Mouse (Mus musculus) hindbrain, embryonic 11.5 days (tissue): Measurements from ENCODE around the gene Lim2. TPM values are rescaled to one million over a fixed set of nuclear protein-coding genes. Genes with fewer than 3 reads are reported as not detected.
A peak's percentile ranks its signal among the peaks of the same experiment; 100 is the strongest.

Source experiments
- ATAC-seq: fragments of 200-750 bp; cut with Nextera tagmentation; 2 replicates; pipeline ENCODE4 v1.8.0; 2017; ENCODE audit warnings: mild to moderate bottlenecking, moderate TSS enrichment, moderate library complexity; ENCODE audit not compliant: low FRiP score
- DNase-seq: peaks from one replicate; pipeline ENCODE4 v3.0.0-alpha.2; 2015; ENCODE audit warnings: low spot score
- H3K27ac ChIP-seq: fragments of 300-500 bp; sonication (generic); 2 replicates; pipeline ENCODE4 v1.5.1; 2014; ENCODE audit warnings: mild to moderate bottlenecking, low read depth, low read length
- H3K27me3 ChIP-seq: fragments of 300-500 bp; sonication (generic); 2 replicates; pipeline ENCODE4 v1.6.1; 2014; ENCODE audit warnings: mild to moderate bottlenecking, low read length, moderate library complexity, mixed read lengths; ENCODE audit not compliant: control insufficient read depth, insufficient read depth
- H3K36me3 ChIP-seq: fragments of 300-500 bp; sonication (generic); 2 replicates; pipeline ENCODE4 v1.6.1; 2014; ENCODE audit warnings: mild to moderate bottlenecking, low read length, moderate library complexity, mixed read lengths; ENCODE audit not compliant: control insufficient read depth, insufficient read depth
- H3K4me1 ChIP-seq: fragments of 300-500 bp; sonication (generic); replicated peaks from 2 replicates; pipeline ENCODE4 v1.6.1; 2014; ENCODE audit warnings: low read length, mixed read lengths; ENCODE audit not compliant: control insufficient read depth, insufficient read depth
- H3K4me2 ChIP-seq: fragments of 300-500 bp; sonication (generic); replicated peaks from 2 replicates; pipeline ENCODE4 v1.6.1; 2014; ENCODE audit warnings: mild to moderate bottlenecking, low read depth, low read length
- H3K4me3 ChIP-seq: fragments of 300-500 bp; sonication (generic); 2 replicates; pipeline ENCODE4 v1.5.1; 2014; ENCODE audit warnings: low read depth, low read length
- H3K9ac ChIP-seq: fragments of 300-500 bp; sonication (generic); 2 replicates; pipeline ENCODE4 v1.6.1; 2014; ENCODE audit warnings: low read depth, low read length
- H3K9me3 ChIP-seq: fragments of 300-500 bp; sonication (generic); 2 replicates; pipeline ENCODE4 v1.6.1; 2016; ENCODE audit warnings: low read length; ENCODE audit not compliant: control insufficient read depth
- WGBS: fragments of 180-500 bp; shearing (Covaris S2); extraction: QIAGEN DNeasy Blood & Tissue Kit; methylation state at CpG from one replicate; pipeline ENCODE4 v1.1.7; 2014; 5-methylcytosine and 5-hydroxymethylcytosine counted together
- polyA plus RNA-seq: library from polyadenylated mRNA; unstranded; fragments of >200 nt; fragmentation: Nextera tagmentation; extraction: Ambion mirVana; gene quantifications from 2 replicates; pipeline ENCODE4 v1.2.1, GENCODE M21; 2014

Gene Lim2
- polyA plus RNA-seq, 1 experiment from 2014 or later, result not detected

- ATAC-seq (peak; percentile 54; the same call in 1 of the 2 replicates), DNase-seq (no peak)
- Histone ChIP-seq H3K27ac (no peak overlapping the region), H3K27me3 (no peaks in the 10 kb centered on the region), H3K4me1 (no peaks in the 10 kb centered on the region), H3K9ac (no peak overlapping the region), H3K4me2 (no peak overlapping the region), H3K4me3 (no peak overlapping the region), H3K9me3 (no peaks in the 10 kb centered on the region), H3K36me3 (no peaks in the 10 kb centered on the region)
- 50% methylated on average over 4 of the region's 4 CpGs for WGBS
Observed at GRCm38 (mm10) chr7:43452609-43453008, 25.1 kb downstream of the Lim2 start.

- Histone ChIP-seq H3K4me1 (no peaks in the 10 kb centered on the region), H3K9me3 (no peaks in the 10 kb centered on the region), H3K27ac (no peak overlapping the region), H3K27me3 (no peaks in the 10 kb centered on the region), H3K4me2 (no peak overlapping the region), H3K4me3 (no peak overlapping the region), H3K36me3 (no peaks in the 10 kb centered on the region), H3K9ac (no peak overlapping the region)
- 93% methylated on average over 14 of the region's 14 CpGs for WGBS
- ATAC-seq, result no peak
- no peak for DNase-seq
Observed at GRCm38 (mm10) chr7:43453599-43454355, 26.3 kb downstream of the Lim2 start.

GRCm38 (mm10) chr7:43454371-43454770, 26.9 kb downstream of the Lim2 start:
- no peak overlapping the region for H3K9ac ChIP-seq
- DNase-seq, result no peak
- no peak overlapping the region for H3K4me2 ChIP-seq
- H3K9me3 ChIP-seq, result no peaks in the 10 kb centered on the region
- H3K36me3 ChIP-seq, result no peaks in the 10 kb centered on the region
- H3K4me1 ChIP-seq, result no peaks in the 10 kb centered on the region
- no peak overlapping the region for H3K4me3 ChIP-seq
- ATAC-seq, result no peak
- no peaks in the 10 kb centered on the region for H3K27me3 ChIP-seq
- no peak overlapping the region for H3K27ac ChIP-seq
- WGBS, result 92% methylated on average over 6 of the region's 6 CpGs

DNA sequence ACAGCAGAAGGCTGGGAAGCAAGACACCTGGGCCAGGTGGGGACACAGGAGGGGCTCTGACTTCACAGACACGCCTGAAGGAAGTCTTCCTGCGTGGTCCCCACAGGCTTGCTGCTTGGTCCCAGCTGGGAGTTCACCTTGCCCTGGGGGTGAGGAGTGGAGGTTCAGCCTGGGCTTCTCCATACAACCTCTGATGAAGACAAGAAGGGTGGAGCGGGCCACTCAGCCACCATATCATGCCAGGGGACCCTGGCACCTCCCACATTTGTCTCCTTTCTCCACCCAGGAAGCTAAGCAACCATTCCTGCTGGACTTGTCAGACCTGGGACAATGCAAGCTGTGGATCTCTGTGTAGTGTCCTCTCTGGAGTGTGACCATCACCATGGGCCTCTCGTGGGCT, 35.4 kb downstream of the Lim2 start, which contains the start of gene Vsig10l:
TSS of gene Vsig10l (plus strand) at position 301 of the 400 bp plus-strand sequence.
- H3K27me3 ChIP-seq, result peaks cover 10% of the 10 kb centered on the region; the same call in 1 of the 2 replicates

GRCm38 (mm10) chr7:43463976-43464375, 36.5 kb downstream of the Lim2 start:
- 0 out of 2 replicates have a peak, but pooled peaks cover 2% of the 10 kb centered on the region for H3K4me1 ChIP-seq
- WGBS, result 81% methylated on average over 7 of the region's 7 CpGs
- no peak overlapping the region for H3K9ac ChIP-seq
- H3K4me3 ChIP-seq, result no peak overlapping the region
- no peak for ATAC-seq
- H3K36me3 ChIP-seq, result no peaks in the 10 kb centered on the region
- H3K4me2 ChIP-seq, result no peak overlapping the region
- H3K27ac ChIP-seq, result no peak overlapping the region
- H3K27me3 ChIP-seq, result peaks cover 10% of the 10 kb centered on the region; the same call in 1 of the 2 replicates
- no peaks in the 10 kb centered on the region for H3K9me3 ChIP-seq
- DNase-seq, result no peak

More for the DNA sequence above, 35.4 kb downstream of the Lim2 start, which contains the start of gene Vsig10l:
- Histone ChIP-seq H3K4me2 (no peak within 1 kb of the TSS), H3K9me3 (no peaks in the 10 kb centered on the region), H3K9ac (no peak within 1 kb of the TSS), H3K36me3 (no peaks in the 10 kb centered on the region), H3K4me1 (0 out of 2 replicates have a peak, but pooled peaks cover 2% of the 10 kb centered on the region), H3K27ac (no peak within 1 kb of the TSS), H3K4me3 (no peak within 1 kb of the TSS)
- DNase-seq (no peak), ATAC-seq (no peak)
- 62% methylated on average over 4 of the region's 4 CpGs for WGBS

DNA sequence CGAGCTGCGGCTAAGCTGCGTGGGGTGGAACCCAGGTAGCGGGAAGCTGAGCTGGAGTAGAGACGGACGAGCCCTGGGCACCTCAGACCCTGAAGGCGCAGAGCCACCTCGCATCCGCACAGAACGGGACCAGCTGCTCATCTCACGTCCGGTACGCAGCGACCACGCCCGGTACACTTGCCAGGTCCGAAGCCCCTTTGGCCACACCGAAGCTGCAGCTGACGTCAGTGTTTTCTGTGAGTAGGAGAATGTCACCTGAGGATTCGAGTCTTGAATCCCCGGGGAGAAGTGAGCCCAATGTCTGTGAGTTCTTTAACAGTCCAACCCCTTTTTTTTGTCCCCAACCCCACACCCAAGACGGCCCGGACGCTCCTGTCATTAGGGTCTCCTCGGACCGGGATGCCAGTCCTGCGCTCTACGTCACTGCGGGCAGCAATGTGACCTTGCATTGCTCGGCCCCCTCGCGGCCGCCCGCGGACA, 37.4 kb downstream of the Lim2 start:
- H3K27ac ChIP-seq, result no peak overlapping the region

DNA sequence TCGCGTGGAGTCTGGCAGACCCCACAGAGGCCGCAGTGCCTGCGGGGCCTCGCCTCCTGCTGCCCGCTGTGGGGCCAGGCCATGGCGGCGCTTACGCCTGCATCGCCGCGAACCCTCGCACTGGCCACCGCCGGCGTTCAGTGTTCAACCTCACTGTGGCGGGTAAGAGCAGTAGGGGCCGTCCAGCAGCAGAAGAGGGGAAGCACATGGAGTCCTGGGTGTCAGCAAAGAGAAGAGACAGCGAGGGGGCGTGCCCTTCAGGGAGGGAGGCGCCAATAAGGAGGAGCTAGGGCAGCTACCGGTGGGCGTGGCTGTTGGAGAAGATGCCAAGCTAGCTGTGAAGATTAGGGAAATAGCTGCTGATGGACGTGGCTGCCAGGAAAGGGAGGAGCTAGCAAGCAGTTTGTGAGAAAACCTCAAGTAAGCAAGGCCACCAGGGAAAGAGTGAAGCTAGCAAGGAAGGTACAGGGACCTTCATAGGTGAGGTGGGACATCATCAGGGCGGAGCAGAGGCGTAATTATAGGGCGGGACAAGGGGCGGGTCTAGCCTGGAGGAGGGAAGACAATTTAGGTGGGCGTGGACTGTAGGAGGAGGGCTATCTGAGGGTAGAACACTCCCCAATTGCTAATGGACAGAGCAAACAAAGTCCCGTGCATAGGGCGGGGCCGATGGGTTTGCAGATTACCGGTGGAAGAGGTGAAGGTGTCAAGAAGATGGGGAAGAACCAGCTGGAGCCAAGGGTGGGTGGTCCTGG, 38.1 kb downstream of the Lim2 start:
- Histone ChIP-seq H3K27ac (no peak overlapping the region), H3K27me3 (peaks cover 10% of the 10 kb centered on the region; the same call in 1 of the 2 replicates)
- WGBS, result 1% methylated on average over 33 of the region's 33 CpGs

More for the DNA sequence above, 37.4 kb downstream of the Lim2 start:
- H3K36me3 ChIP-seq, result no peaks in the 10 kb centered on the region
- no peak for DNase-seq
- peaks cover 10% of the 10 kb centered on the region; the same call in 1 of the 2 replicates for H3K27me3 ChIP-seq
- 0 out of 2 replicates have a peak, but pooled peaks cover 2% of the 10 kb centered on the region for H3K4me1 ChIP-seq
- ATAC-seq, result peak; percentile 73
- 7% methylated on average over 35 of the region's 35 CpGs for WGBS
- H3K9me3 ChIP-seq, result no peaks in the 10 kb centered on the region
- H3K4me3 ChIP-seq, result peak overlapping the region; percentile 28
- H3K4me2 ChIP-seq, result peak overlapping the region; percentile 76
- peak overlapping the region; percentile 27 for H3K9ac ChIP-seq

DNA sequence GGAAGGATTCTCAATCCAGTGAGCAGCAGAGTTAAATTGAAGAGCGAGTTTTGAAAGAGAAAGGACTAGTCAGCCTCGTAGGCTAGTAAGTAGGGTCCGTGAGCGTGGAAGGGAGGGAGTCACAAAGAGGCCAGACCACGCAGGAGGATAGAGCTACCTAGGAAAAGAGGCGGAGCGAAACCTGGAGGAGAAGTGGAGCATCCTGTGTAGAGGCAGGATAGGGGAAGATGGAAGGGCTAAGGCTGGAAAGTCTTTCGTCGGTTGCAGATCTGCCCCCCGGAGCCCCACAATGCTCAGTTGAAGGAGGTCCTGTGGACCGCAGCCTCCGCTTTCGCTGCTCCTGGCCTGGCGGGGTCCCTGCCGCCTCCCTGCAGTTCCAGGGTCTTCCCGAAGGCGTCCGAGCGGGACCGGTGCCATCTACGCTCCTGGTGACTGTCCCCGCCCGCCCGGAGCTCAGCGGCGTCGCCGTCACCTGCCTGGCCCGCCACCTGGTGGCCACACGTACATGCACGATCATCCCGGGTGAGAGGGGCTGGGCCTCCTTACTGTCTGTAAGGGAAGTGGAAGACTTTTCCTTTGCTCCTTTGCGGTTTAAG, 38.7 kb downstream of the Lim2 start:
- WGBS, result 1% methylated on average over 33 of the region's 33 CpGs
- H3K36me3 ChIP-seq, result no peaks in the 10 kb centered on the region
- ATAC-seq, result peak; percentile 51

More for the DNA sequence above, 38.1 kb downstream of the Lim2 start:
- H3K9ac ChIP-seq, result peak overlapping the region; percentile 27
- H3K4me1 ChIP-seq, result 0 out of 2 replicates have a peak, but pooled peaks cover 2% of the 10 kb centered on the region
- no peaks in the 10 kb centered on the region for H3K36me3 ChIP-seq
- H3K4me2 ChIP-seq, result peak overlapping the region; percentile 76
- peak; percentile 88 for DNase-seq
- H3K9me3 ChIP-seq, result no peaks in the 10 kb centered on the region
- H3K4me3 ChIP-seq, result peak overlapping the region; percentile 28
- peak; percentile 88 for ATAC-seq

More for the DNA sequence above, 38.7 kb downstream of the Lim2 start:
- Histone ChIP-seq H3K9ac (no peak overlapping the region), H3K27ac (no peak overlapping the region), H3K27me3 (peaks cover 10% of the 10 kb centered on the region; the same call in 1 of the 2 replicates), H3K4me2 (peak overlapping the region; percentile 76), H3K9me3 (no peaks in the 10 kb centered on the region), H3K4me3 (peak overlapping the region; percentile 28), H3K4me1 (0 out of 2 replicates have a peak, but pooled peaks cover 2% of the 10 kb centered on the region)
- DNase-seq, result peak; percentile 84
